Mouse (Mus musculus) hindbrain, embryonic 16.5 days (tissue): ENCODE measurements around the gene Clec16a. TPM values are rescaled to one million over a fixed set of nuclear protein-coding genes. Genes with fewer than 3 reads are reported as not detected.
A peak's percentile ranks its signal among the peaks of the same experiment; 100 is the strongest.

ENCODE experiments used
- ATAC-seq: fragments of 200-750 bp; cut with Nextera tagmentation; 2 replicates; pipeline ENCODE4 v1.8.0; 2017; ENCODE audit warnings: moderate TSS enrichment, moderate library complexity
- H3K27ac ChIP-seq: fragments of 300-500 bp; sonication (generic); 2 replicates; pipeline ENCODE4 v1.5.1; 2014; ENCODE audit warnings: low read depth, mild to moderate bottlenecking, control low read depth, low read length, moderate library complexity
- H3K27me3 ChIP-seq: fragments of 300-500 bp; sonication (generic); replicated peaks from 2 replicates; pipeline ENCODE4 v1.6.1; 2014; ENCODE audit warnings: low read length; ENCODE audit not compliant: control insufficient read depth, insufficient read depth
- H3K36me3 ChIP-seq: fragments of 300-500 bp; sonication (generic); 2 replicates; pipeline ENCODE4 v1.6.1; 2014; ENCODE audit warnings: mild to moderate bottlenecking, low read length, moderate library complexity, mixed read lengths; ENCODE audit not compliant: control insufficient read depth, insufficient read depth
- H3K4me1 ChIP-seq: fragments of 300-500 bp; sonication (generic); 2 replicates; pipeline ENCODE4 v1.6.1; 2014; ENCODE audit warnings: low read depth, low read length; ENCODE audit not compliant: control insufficient read depth, insufficient read depth
- H3K4me2 ChIP-seq: fragments of 300-500 bp; sonication (generic); 2 replicates; pipeline ENCODE4 v1.6.1; 2014; ENCODE audit warnings: mild to moderate bottlenecking, low read length, control low read depth, moderate library complexity
- H3K4me3 ChIP-seq: fragments of 300-500 bp; sonication (generic); 2 replicates; pipeline ENCODE4 v1.5.1; 2014; ENCODE audit warnings: mild to moderate bottlenecking, low read length, control low read depth, moderate library complexity
- H3K9ac ChIP-seq: fragments of 300-500 bp; sonication (generic); 2 replicates; pipeline ENCODE4 v1.6.1; 2014; ENCODE audit warnings: low read depth, mild to moderate bottlenecking, control low read depth, low read length, moderate library complexity
- H3K9me3 ChIP-seq: fragments of 300-500 bp; sonication (generic); 2 replicates; pipeline ENCODE4 v1.6.1; 2014; ENCODE audit warnings: mild to moderate bottlenecking, low read length, moderate library complexity; ENCODE audit not compliant: control insufficient read depth
- WGBS: fragments of 180-500 bp; shearing (Covaris S2); extraction: QIAGEN DNeasy Blood & Tissue Kit; methylation state at CpG from one replicate; pipeline ENCODE4 v1.1.7; 2014; 5-methylcytosine and 5-hydroxymethylcytosine counted together
- polyA plus RNA-seq: library from polyadenylated mRNA; unstranded; fragments of >200 nt; fragmentation: Nextera tagmentation; extraction: Ambion mirVana; gene quantifications from 2 replicates; pipeline ENCODE4 v1.2.1, GENCODE M21; 2015

Clec16a gene
- polyA plus RNA-seq, 1 experiment from 2014 or later: 60.7 TPM

DNA sequence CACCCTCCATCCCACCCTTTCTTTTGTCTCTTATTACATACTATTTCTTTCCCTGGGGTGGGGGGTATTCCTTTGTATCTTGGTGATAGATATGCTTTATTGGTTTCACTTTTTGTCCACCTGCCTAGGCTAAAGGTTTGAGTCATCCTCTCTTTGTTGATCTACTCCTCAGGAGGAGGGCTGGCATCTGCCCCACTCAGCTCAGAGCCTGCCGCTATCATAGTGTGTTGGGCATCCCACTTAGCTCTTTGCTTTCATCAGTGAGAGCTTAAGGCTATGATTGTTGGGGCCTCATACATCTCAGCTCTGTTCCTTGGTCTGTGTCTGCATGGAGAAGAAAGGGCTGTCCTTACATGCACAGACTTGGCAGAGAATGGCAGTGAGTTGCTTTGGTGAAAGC lies 81.0 kb downstream of the Clec16a start:
- WGBS: 79% methylated on average over 1 of the region's 1 CpGs
- Histone ChIP-seq H3K27ac (no peak overlapping the region), H3K4me3 (no peak overlapping the region), H3K4me2 (no peak overlapping the region), H3K27me3 (no peaks in the 10 kb centered on the region), H3K9ac (no peak overlapping the region), H3K9me3 (no peaks in the 10 kb centered on the region), H3K4me1 (no peaks in the 10 kb centered on the region), H3K36me3 (peaks cover 12% of the 10 kb centered on the region; the same call in 1 of the 2 replicates)
- ATAC-seq: no peak

DNA sequence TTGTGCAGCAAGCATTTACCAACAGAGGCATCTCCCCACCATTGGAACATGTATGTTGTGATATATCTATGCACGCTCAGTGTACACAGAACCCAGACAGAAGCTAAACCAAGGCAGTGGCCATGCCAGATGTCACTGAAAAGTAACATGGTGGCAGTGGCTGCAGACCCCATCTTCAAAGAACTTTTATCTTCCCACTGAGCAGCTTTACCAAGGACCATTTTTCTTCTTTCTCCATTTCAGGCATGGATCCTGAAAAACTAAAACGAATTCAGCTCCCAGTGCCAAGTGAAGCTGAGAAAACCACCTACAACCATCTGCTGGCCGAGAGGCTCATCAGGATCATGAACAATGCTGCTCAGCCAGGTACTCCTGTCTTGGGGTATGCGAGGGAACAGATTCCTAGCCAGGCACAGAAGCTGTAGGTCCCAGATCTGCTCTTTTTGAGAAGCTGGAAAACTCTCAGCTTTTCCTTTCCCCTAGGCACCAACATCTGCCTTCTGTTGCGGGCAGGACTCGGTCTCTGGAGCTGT lies 82.1 kb downstream of the Clec16a start:
- ATAC-seq: no peak
- Histone ChIP-seq H3K4me1 (no peaks in the 10 kb centered on the region), H3K27ac (no peak overlapping the region), H3K27me3 (no peaks in the 10 kb centered on the region), H3K4me2 (no peak overlapping the region), H3K9ac (no peak overlapping the region), H3K4me3 (no peak overlapping the region), H3K36me3 (peaks cover 12% of the 10 kb centered on the region; the same call in 1 of the 2 replicates), H3K9me3 (no peaks in the 10 kb centered on the region)
- WGBS: 87% methylated on average over 6 of the region's 6 CpGs

DNA sequence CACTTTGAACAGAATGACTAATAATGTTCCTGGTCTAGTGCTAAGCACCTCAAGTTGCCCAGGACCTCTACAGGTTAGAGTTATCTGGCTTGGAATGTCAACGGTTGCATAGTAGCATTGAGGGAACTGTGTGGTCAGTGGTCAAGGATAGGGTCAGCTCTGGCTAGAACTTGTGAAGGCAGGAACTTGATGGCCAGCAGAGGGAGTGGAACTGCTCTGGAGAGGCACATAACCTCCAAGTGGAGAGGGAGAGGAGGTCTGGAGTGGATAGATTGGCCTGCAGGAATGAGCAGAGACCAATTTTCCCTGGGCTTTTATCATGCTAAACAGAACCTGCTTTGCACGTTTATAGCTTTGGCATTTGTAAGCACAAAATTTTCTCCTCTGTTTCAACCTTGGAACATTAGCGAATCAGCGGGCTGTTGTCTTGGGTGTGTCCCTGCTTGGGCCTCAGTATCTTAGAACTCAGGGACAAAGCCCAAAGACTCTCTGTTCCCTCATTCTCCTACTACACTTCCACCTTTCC lies 83.0 kb downstream of the Clec16a start:
- Histone ChIP-seq H3K27ac (no peak overlapping the region), H3K27me3 (no peaks in the 10 kb centered on the region), H3K4me2 (no peak overlapping the region), H3K36me3 (peaks cover 12% of the 10 kb centered on the region; the same call in 1 of the 2 replicates), H3K4me1 (no peaks in the 10 kb centered on the region), H3K9ac (no peak overlapping the region), H3K4me3 (no peak overlapping the region), H3K9me3 (no peaks in the 10 kb centered on the region)
- WGBS: 78% methylated on average over 4 of the region's 4 CpGs
- ATAC-seq: no peak

DNA sequence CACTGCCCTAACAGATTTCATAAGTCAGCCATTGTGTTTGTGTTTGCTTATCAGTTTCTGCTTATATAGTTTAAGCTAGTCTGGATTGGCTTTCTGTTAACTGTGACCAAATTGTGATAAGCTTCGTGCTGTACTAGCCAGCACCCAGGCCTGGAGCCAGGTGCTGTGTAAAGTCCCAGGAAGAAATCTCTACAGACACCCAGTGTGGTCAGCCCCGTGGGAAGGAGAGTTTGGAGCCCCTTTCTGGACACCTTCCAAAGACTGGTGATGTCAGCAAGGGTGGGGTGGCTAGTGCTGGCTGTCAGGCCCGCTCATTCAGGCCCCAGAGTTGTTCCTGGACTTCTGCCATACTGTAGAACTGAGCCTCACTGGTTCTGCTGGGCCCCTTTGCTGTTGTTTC lies 83.8 kb downstream of the Clec16a start:
- no peak overlapping the region for H3K4me2 ChIP-seq
- H3K36me3 ChIP-seq: peaks cover 14% of the 10 kb centered on the region; the same call in 1 of the 2 replicates
- no peak overlapping the region for H3K9ac ChIP-seq
- no peak overlapping the region for H3K4me3 ChIP-seq
- 54% methylated on average over 3 of the region's 3 CpGs for WGBS
- no peaks in the 10 kb centered on the region for H3K27me3 ChIP-seq
- ATAC-seq: no peak
- H3K4me1 ChIP-seq: no peaks in the 10 kb centered on the region
- no peaks in the 10 kb centered on the region for H3K9me3 ChIP-seq
- no peak overlapping the region for H3K27ac ChIP-seq

DNA sequence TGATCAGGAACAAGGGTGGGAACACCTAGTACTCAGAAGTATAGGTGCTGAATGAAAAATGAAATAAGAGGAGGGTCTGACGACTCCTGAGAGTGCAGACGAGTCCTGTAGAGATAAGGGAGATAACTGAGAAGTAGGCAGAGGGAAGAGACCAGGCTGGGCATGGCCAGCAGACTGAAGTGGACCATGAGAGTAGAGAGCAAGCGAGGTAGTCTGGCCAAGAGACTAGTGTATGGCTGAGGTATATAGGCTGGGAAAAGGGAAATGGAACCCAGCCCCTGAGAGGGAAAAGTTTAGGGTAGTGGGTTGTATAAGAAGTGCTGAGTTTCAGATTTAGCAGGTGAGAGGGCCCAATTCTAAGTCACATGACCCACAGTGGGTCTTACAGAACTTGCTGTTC lies 84.2 kb downstream of the Clec16a start:
- H3K9me3 ChIP-seq: no peaks in the 10 kb centered on the region
- peaks cover 14% of the 10 kb centered on the region; the same call in 1 of the 2 replicates for H3K36me3 ChIP-seq
- H3K4me1 ChIP-seq: no peaks in the 10 kb centered on the region
- H3K4me2 ChIP-seq: no peak overlapping the region
- no peak overlapping the region for H3K4me3 ChIP-seq
- H3K27me3 ChIP-seq: no peaks in the 10 kb centered on the region
- ATAC-seq: no peak
- no peak overlapping the region for H3K9ac ChIP-seq
- WGBS: 93% methylated on average over 3 of the region's 3 CpGs
- H3K27ac ChIP-seq: no peak overlapping the region

DNA sequence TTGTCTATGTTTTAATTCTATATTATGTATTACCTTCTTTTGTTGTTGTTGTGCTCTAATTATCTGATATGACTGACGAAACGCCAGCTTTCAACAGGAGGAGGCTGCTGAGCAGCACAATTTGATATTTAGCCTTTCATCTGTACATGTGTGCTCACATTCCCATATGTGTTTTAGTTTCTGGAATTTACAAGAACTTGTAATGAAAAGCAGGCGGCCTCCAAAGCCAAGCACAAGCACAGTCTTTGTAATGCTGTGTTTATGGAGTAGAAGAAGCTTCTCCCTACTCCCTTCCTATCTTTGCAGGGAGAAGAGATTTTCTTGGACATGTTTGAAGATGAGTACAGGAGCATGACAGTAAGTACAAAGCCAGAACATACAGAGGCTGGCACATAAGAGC lies 89.8 kb downstream of the Clec16a start:
- ATAC-seq: no peak
- no peaks in the 10 kb centered on the region for H3K27me3 ChIP-seq
- no peaks in the 10 kb centered on the region; the same call in 1 of the 2 replicates for H3K4me1 ChIP-seq
- no peak overlapping the region for H3K9ac ChIP-seq
- no peak overlapping the region for H3K4me3 ChIP-seq
- no peaks in the 10 kb centered on the region for H3K9me3 ChIP-seq
- 89% methylated on average over 3 of the region's 3 CpGs for WGBS
- H3K36me3 ChIP-seq: peaks cover 8% of the 10 kb centered on the region; the same call in 1 of the 2 replicates
- H3K27ac ChIP-seq: no peak overlapping the region
- no peak overlapping the region for H3K4me2 ChIP-seq

DNA sequence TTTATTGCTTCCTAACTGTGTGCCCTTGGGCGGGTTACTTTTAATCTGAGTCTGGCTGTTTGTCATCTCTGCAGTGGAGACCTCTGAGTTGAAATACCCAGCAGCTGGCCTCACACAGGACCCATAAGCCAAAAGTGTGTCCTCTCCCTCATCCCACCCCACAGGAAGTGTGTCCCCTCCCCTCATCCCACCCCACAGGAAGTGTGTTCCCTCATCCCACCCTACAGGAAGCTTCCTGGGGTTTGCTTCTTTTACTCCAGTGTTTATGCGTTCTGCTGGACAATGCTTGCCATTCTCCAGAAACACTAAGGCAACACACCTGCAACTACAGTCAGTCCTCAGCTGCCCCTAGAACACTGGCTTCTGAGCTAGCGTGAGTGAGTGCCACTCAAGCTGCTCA lies 92.8 kb downstream of the Clec16a start:
- no peak overlapping the region for H3K4me3 ChIP-seq
- no peaks in the 10 kb centered on the region; the same call in 1 of the 2 replicates for H3K4me1 ChIP-seq
- H3K36me3 ChIP-seq: 0 out of 2 replicates have a peak, but pooled peaks cover 2% of the 10 kb centered on the region
- H3K27ac ChIP-seq: no peak overlapping the region
- no peak for ATAC-seq
- WGBS: 77% methylated on average over 3 of the region's 3 CpGs
- H3K27me3 ChIP-seq: no peaks in the 10 kb centered on the region
- H3K4me2 ChIP-seq: no peak overlapping the region
- H3K9me3 ChIP-seq: no peaks in the 10 kb centered on the region
- H3K9ac ChIP-seq: no peak overlapping the region

DNA sequence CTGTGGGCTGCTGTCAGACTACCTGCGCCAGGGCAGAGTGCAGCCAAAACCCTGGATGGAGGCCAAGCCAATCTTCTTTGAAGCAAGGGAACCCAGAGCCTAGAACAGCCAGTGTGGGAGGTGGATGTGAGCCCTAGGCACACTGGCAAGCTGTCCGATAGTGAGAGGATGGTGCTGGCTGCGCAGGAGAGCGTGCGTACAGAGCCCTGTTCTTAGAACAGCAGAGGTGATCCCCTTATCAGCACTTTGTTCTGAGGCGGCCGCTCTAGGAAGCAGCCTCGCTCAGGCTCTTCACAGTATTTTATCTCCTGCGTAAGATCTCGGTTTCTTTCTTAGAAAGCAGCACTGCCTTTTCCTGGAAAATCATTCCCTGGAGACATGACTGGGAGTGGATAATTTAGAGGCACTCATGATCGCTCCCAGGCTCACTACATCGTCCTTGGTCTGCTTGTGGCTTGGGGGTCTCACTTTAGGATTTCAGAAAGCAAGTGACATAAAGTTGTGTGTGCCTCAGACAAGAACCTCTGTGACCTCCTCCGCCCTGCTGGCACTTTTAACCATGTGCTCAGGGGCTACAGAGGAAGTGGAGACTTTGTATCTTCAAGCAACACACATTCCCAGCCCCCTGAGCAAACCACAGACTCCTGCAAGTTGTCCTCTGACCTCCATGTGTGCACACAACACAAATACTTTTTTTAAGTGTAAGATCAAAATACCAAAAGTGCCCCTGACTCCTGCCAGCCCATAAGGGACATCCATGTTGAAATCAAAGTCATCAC lies 94.2 kb downstream of the Clec16a start:
- WGBS: 78% methylated on average over 13 of the region's 13 CpGs
- Histone ChIP-seq H3K9ac (no peak overlapping the region), H3K4me3 (no peak overlapping the region), H3K4me1 (no peaks in the 10 kb centered on the region; the same call in 1 of the 2 replicates), H3K36me3 (no peaks in the 10 kb centered on the region), H3K27me3 (no peaks in the 10 kb centered on the region), H3K9me3 (no peaks in the 10 kb centered on the region), H3K4me2 (no peak overlapping the region), H3K27ac (no peak overlapping the region)
- ATAC-seq: no peak

DNA sequence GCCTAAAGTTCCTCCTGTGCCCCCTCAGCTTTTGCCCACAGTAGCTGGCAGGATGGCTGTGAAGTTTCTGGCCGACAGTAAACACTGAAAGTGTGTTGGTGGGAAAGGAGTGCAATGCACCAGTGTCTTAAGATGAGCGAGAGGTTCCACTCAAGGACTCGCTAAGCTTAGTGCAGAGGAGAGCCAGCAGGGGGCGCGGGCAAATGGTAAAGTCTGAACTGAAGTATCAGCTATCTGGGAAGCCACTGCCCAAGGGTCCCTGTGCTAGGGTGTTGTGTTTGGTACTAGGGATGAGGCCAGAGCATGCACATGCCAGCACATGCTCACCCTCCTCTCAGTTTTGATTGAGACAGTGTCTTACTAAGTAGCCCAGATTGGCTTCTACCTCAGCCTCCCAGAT lies 94.9 kb downstream of the Clec16a start:
- no peaks in the 10 kb centered on the region for H3K27me3 ChIP-seq
- no peaks in the 10 kb centered on the region for H3K36me3 ChIP-seq
- no peaks in the 10 kb centered on the region for H3K9me3 ChIP-seq
- H3K4me2 ChIP-seq: no peak overlapping the region
- no peak overlapping the region for H3K27ac ChIP-seq
- peak; percentile 74 for ATAC-seq
- H3K9ac ChIP-seq: no peak overlapping the region
- H3K4me3 ChIP-seq: no peak overlapping the region
- whole genome bisulfite sequencing: 4% methylated on average over 5 of the region's 5 CpGs
- H3K4me1 ChIP-seq: no peaks in the 10 kb centered on the region; the same call in 1 of the 2 replicates
